ENCODE assay signal across 10 mouse cellular contexts in the genomic region with DNA sequence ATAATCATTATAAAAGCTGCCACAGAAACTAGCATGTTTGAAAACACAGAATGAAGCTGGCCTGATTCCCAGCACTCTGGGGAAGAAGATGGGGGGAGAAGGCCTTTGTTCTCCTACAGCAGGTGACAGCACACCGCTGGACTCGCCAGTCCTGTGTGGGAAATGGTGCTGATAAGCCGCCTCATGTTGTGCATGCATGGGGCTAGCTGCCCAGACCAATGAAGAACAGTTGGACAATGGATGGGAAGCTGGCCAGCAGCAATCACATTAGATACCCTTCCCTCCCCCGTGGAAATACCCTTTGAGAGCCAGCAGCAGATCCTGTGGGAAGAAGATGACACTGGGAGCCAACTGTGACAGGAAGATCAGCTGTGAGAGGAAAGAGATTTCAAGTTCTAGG.
A peak's percentile ranks its signal among the peaks of the same experiment; 100 is the strongest.
DNase-seq lines count a peak whose midpoint lies in the region.
"Had no signal": no experiment of that assay in that cellular context is flagged by ENCODE, and none has a peak within 500 bp of the region (broad histone marks: within the 10 kb centered on the region; RNA-seq: fewer than 3 reads in every experiment).

No protein-coding gene starts in this region.

- peak; percentile 16 for DNase-seq in gastrocnemius, postnatal 25 days
- no peak for DNase-seq in gastrocnemius, postnatal 4 days (ENCODE audit: low spot score in 2 of 2)
- peak; percentile 7 for DNase-seq in MN1 (ENCODE audit: low spot score)
- peak; percentile 49 to 63 for DNase-seq in heart, adult 18-20 months
- DNase-seq in kidney, postnatal 14 days, result peak; percentile 67
- DNase-seq in thymus, postnatal 0 days (ENCODE audit: low spot score), result no peak
- no peak for DNase-seq in right cerebral cortex, postnatal 25 days
- no peak for DNase-seq in frontal cortex, postnatal 25 days (ENCODE audit: low spot score in 2 of 2)
- DNase-seq: embryo, embryonic 11 days; gastrocnemius, postnatal 10 days had no signal

Comparison
In these comparisons a context has a peak if more than half of its experiments do, and no peak if none do; other contexts are left out.
1. DNase-seq: peak in gastrocnemius, postnatal 25 days (single experiment), MN1 (single experiment), heart, adult 18-20 months (2 of 2) and kidney, postnatal 14 days (single experiment); none in gastrocnemius, postnatal 4 days (0 of 2), thymus, postnatal 0 days (single experiment), right cerebral cortex, postnatal 25 days (single experiment) and frontal cortex, postnatal 25 days (0 of 2).